Mouse (Mus musculus) lung, postnatal 0 days (tissue): ENCODE data around the gene Jdp2.

Experiments
- CTCF ChIP-seq: IDR thresholded peaks from 2 replicates; pipeline ENCODE4 v1.5.1; 2016; ENCODE audit warnings: antibody characterized with exemption, mild to moderate bottlenecking
- EP300 ChIP-seq: IDR thresholded peaks from 2 replicates; pipeline ENCODE4 v1.6.1; 2016; ENCODE audit warnings: antibody characterized with exemption, mild to moderate bottlenecking, control low read depth

DNA sequence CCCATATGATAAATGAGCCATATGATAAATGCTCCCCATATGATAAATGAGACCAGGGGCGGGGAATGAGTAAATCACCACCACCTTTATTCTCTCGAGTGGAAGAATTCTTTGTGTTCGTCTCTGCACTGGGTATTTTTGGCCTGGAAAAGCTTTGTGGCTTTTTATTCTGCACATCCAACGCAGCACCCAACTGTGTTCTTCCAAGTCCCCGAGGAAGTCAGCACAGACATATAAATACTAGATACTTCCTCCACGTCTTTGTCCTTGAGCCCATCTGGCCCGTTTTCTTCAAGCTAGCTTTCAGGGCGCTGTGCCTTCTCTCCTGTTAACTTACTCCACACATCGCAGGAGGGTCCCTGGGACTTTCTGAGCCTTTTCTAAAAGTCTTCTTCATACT is 4.9 kb downstream of the Jdp2 start:
- TF ChIP-seq CTCF (no peak), EP300 (no peak)
